Comparison of ENCODE assay signal across 20 mouse cellular contexts in the genomic region with DNA sequence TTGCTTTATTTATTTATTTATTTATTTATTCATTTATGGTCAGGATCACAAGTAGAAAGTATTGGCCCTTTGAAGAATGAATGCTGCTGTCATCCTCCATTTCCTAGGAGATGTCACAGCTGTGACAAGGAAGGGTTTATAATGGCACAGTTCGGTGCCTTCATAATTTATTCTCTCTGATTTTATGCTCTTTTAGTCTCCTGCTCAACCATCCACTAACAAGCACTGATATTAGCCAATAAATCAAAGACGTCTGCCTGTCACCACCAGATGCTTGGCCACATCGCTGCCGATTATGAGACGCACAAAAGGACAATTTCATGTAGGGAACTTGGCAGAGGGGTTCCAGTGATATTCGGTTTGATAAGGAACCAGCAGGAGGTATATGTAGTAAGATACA.
A peak's percentile ranks its signal among the peaks of the same experiment; 100 is the strongest.
DNase-seq lines count a peak whose midpoint lies in the region; ATAC-seq and TF ChIP-seq lines count a peak whose summit lies in the region.
"Had no signal": no experiment of that assay in that cellular context is flagged by ENCODE, and none has a peak within 500 bp of the region (broad histone marks: within the 10 kb centered on the region; RNA-seq: fewer than 3 reads in every experiment).

No protein-coding gene starts in this region.

- no peaks in the 10 kb centered on the region for H3K27me3 ChIP-seq in forebrain, embryonic 14.5 days (replicated peaks; ENCODE audit: control insufficient read depth, insufficient read depth, low read length)
- H3K27me3 ChIP-seq in forebrain, embryonic 16.5 days (replicated peaks; ENCODE audit: control insufficient read depth, insufficient read depth, low read length): no peaks in the 10 kb centered on the region
- no peaks in the 10 kb centered on the region for H3K27me3 ChIP-seq in hindbrain, embryonic 15.5 days
- H3K27me3 ChIP-seq in midbrain, postnatal 0 days (ENCODE audit: insufficient read depth, low read length): no peaks in the 10 kb centered on the region
- H3K27me3 ChIP-seq in kidney, adult 2 months (replicated peaks; ENCODE audit: control insufficient read depth, insufficient read depth, low read length): no peaks in the 10 kb centered on the region
- H3K27me3 ChIP-seq: forebrain, embryonic 12.5 days; heart, embryonic 15.5 days; limb, embryonic 15.5 days; liver, embryonic 15.5 days had no signal

- no peaks in the 10 kb centered on the region for H3K9me3 ChIP-seq in forebrain, embryonic 14.5 days (replicated peaks; ENCODE audit: control insufficient read depth, low read length)
- no peaks in the 10 kb centered on the region for H3K9me3 ChIP-seq in forebrain, embryonic 16.5 days (ENCODE audit: control insufficient read depth, low read length)
- H3K9me3 ChIP-seq in hindbrain, embryonic 15.5 days: no peaks in the 10 kb centered on the region
- H3K9me3 ChIP-seq in midbrain, postnatal 0 days (ENCODE audit: low read length): no peaks in the 10 kb centered on the region
- H3K9me3 ChIP-seq: forebrain, embryonic 12.5 days; G1E; heart, embryonic 15.5 days; limb, embryonic 15.5 days; liver, embryonic 15.5 days had no signal

- no peaks in the 10 kb centered on the region for H3K4me1 ChIP-seq in forebrain, embryonic 14.5 days (ENCODE audit: control insufficient read depth, insufficient read depth, low read length)
- no peaks in the 10 kb centered on the region for H3K4me1 ChIP-seq in forebrain, embryonic 16.5 days (replicated peaks; ENCODE audit: control insufficient read depth, insufficient read depth, low read length)
- H3K4me1 ChIP-seq in hindbrain, embryonic 15.5 days (replicated peaks): no peaks in the 10 kb centered on the region
- no peaks in the 10 kb centered on the region for H3K4me1 ChIP-seq in midbrain, postnatal 0 days (ENCODE audit: insufficient read depth, low read length)
- no peaks in the 10 kb centered on the region for H3K4me1 ChIP-seq in kidney, adult 2 months (ENCODE audit: control insufficient read depth, insufficient read depth, low read length)
- H3K4me1 ChIP-seq: forebrain, embryonic 12.5 days; heart, embryonic 15.5 days; limb, embryonic 15.5 days; liver, embryonic 15.5 days had no signal

- H3K4me3 ChIP-seq in forebrain, embryonic 14.5 days (ENCODE audit: low read depth, low read length): no peak overlapping the region
- H3K4me3 ChIP-seq in forebrain, embryonic 16.5 days (replicated peaks; ENCODE audit: low read length): no peak overlapping the region
- no peak overlapping the region for H3K4me3 ChIP-seq in hindbrain, embryonic 15.5 days
- H3K4me3 ChIP-seq in midbrain, postnatal 0 days (ENCODE audit: low read depth, low read length): no peak overlapping the region
- H3K4me3 ChIP-seq in kidney, adult 2 months (ENCODE audit: insufficient read depth, low read depth, low read length): no peak overlapping the region
- H3K4me3 ChIP-seq: forebrain, embryonic 12.5 days; heart, embryonic 15.5 days; limb, embryonic 15.5 days; liver, embryonic 15.5 days had no signal

- DNase-seq in forebrain, embryonic 14.5 days (ENCODE audit: low spot score): peak; percentile 30
- DNase-seq in brain, embryonic 14.5 days (ENCODE audit: low read depth): peak; percentile 76
- peak; percentile 70 for DNase-seq in midbrain, postnatal 0 days (ENCODE audit: low spot score)
- no peak for DNase-seq in kidney, adult 2 months
- DNase-seq in ovary, adult 18-20 months (ENCODE audit: low spot score): no peak
- no peak for DNase-seq in thymus, postnatal 0 days (ENCODE audit: low spot score)
- DNase-seq: adrenal gland, postnatal 10 days; cerebellum, adult 18-20 months; gastrocnemius, postnatal 10 days; kidney, adult 18-20 months; kidney, postnatal 10 days; thymus, adult 18-20 months had no signal

- no peak for ATAC-seq in forebrain, embryonic 14.5 days
- no peak for ATAC-seq in forebrain, embryonic 16.5 days
- ATAC-seq in hindbrain, embryonic 15.5 days (ENCODE audit: low FRiP score, low read depth): 0 out of 2 replicates have a peak, but pooled peaks have one; percentile 56
- no peak for ATAC-seq in midbrain, postnatal 0 days (ENCODE audit: low FRiP score)
- ATAC-seq: activated CD4-positive, CD25-positive, alpha-beta regulatory T cell, adult 4 months had no signal

- H3K4me2 ChIP-seq in forebrain, embryonic 14.5 days (ENCODE audit: low read length): no peak overlapping the region
- H3K4me2 ChIP-seq in forebrain, embryonic 16.5 days (ENCODE audit: low read length): no peak overlapping the region
- H3K4me2 ChIP-seq in hindbrain, embryonic 15.5 days: no peak overlapping the region
- no peak overlapping the region for H3K4me2 ChIP-seq in midbrain, postnatal 0 days (ENCODE audit: low read depth, low read length, poor library complexity, severe bottlenecking)
- H3K4me2 ChIP-seq: forebrain, embryonic 12.5 days; heart, embryonic 15.5 days; limb, embryonic 15.5 days; liver, embryonic 15.5 days had no signal

- no peak overlapping the region for H3K27ac ChIP-seq in forebrain, embryonic 14.5 days (ENCODE audit: low read depth, low read length)
- no peak overlapping the region for H3K27ac ChIP-seq in forebrain, embryonic 16.5 days (ENCODE audit: low read length)
- no peak overlapping the region for H3K27ac ChIP-seq in hindbrain, embryonic 15.5 days (replicated peaks)
- no peak overlapping the region for H3K27ac ChIP-seq in midbrain, postnatal 0 days (ENCODE audit: low read depth, low read length)
- no peak overlapping the region for H3K27ac ChIP-seq in kidney, adult 2 months (ENCODE audit: insufficient read depth, low read depth, low read length)
- H3K27ac ChIP-seq: forebrain, embryonic 12.5 days; heart, embryonic 15.5 days; limb, embryonic 15.5 days; liver, embryonic 15.5 days had no signal

- WGBS in forebrain, embryonic 14.5 days: 78% methylated on average over 6 of the region's 6 CpGs
- 79% methylated on average over 6 of the region's 6 CpGs for WGBS in forebrain, embryonic 16.5 days
- WGBS in hindbrain, embryonic 15.5 days: 18% methylated on average over 6 of the region's 6 CpGs
- WGBS in midbrain, postnatal 0 days: 40% methylated on average over 6 of the region's 6 CpGs
- 33% methylated on average over 6 of the region's 6 CpGs for WGBS in kidney, adult 2 months

- no peak overlapping the region for H3K9ac ChIP-seq in forebrain, embryonic 14.5 days (ENCODE audit: low read length)
- H3K9ac ChIP-seq in forebrain, embryonic 16.5 days (replicated peaks; ENCODE audit: low read depth, low read length): no peak overlapping the region
- no peak overlapping the region for H3K9ac ChIP-seq in hindbrain, embryonic 15.5 days
- no peak overlapping the region for H3K9ac ChIP-seq in midbrain, postnatal 0 days (replicated peaks; ENCODE audit: low read length, poor library complexity, severe bottlenecking)
- H3K9ac ChIP-seq: forebrain, embryonic 12.5 days; heart, embryonic 15.5 days; limb, embryonic 15.5 days; liver, embryonic 15.5 days had no signal

- no peak for TF ChIP-seq POLR2A in brain, embryonic 14.5 days (IDR thresholded peaks at IDR 0.05; ENCODE audit: borderline replicate concordance, extremely low read depth, insufficient read depth, insufficient read length, poor library complexity, severe bottlenecking)
- no peak for TF ChIP-seq POLR2A in kidney, adult 2 months (IDR thresholded peaks at IDR 0.05; ENCODE audit: low read depth, low read length)

- TF ChIP-seq CTCF in brain, embryonic 14.5 days (IDR thresholded peaks at IDR 0.05; ENCODE audit: borderline replicate concordance, extremely low read depth, insufficient read depth, insufficient read length): no peak
- TF ChIP-seq CTCF in midbrain, postnatal 0 days (IDR thresholded peaks at IDR 0.05): no peak
- no peak for TF ChIP-seq CTCF in kidney, adult 2 months (conservative IDR thresholded peaks at IDR 0.05; ENCODE audit: insufficient read depth, insufficient read length, low read depth, low read length)

- H3K36me3 ChIP-seq in forebrain, embryonic 14.5 days (ENCODE audit: control insufficient read depth, insufficient read depth, low read length): no peaks in the 10 kb centered on the region
- H3K36me3 ChIP-seq in forebrain, embryonic 16.5 days (ENCODE audit: control insufficient read depth, insufficient read depth): no peaks in the 10 kb centered on the region
- no peaks in the 10 kb centered on the region for H3K36me3 ChIP-seq in hindbrain, embryonic 15.5 days
- H3K36me3 ChIP-seq in midbrain, postnatal 0 days (ENCODE audit: insufficient read depth, low read length): no peaks in the 10 kb centered on the region
- H3K36me3 ChIP-seq in kidney, adult 2 months (ENCODE audit: control insufficient read depth, insufficient read depth, low read length): no peaks in the 10 kb centered on the region
- H3K36me3 ChIP-seq: forebrain, embryonic 12.5 days; G1E; heart, embryonic 15.5 days; limb, embryonic 15.5 days; liver, embryonic 15.5 days had no signal

Comparison
In these comparisons a context has a peak if more than half of its experiments do, and no peak if none do; other contexts are left out.
1. DNase-seq: peak in forebrain, embryonic 14.5 days (single experiment), brain, embryonic 14.5 days (single experiment) and midbrain, postnatal 0 days (single experiment); none in kidney, adult 2 months (single experiment), ovary, adult 18-20 months (single experiment) and thymus, postnatal 0 days (single experiment).